Mouse (Mus musculus): ENCODE measurements around the gene Creb5.
A peak's percentile ranks its signal among the peaks of the same experiment; 100 is the strongest.

Creb5 gene

DNA sequence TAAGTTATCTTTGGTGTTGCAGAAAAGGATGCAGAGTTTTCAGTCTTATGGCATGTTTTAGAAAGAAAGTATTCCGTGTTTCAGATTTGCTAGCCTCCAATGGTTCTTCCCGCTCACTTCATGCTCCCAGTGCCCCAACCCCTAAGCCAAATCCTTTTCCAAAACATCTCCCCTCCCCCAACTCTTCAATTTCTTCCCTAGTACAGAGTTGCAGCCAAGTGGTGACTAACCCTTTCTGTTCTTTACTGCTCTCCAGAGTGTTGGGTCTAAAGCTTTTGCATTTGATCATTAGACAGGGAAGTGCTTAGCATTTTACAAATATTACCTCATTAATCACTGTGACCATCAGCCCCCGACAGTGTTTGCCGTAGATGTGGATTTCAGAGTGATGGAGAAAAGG lies 142.8 kb downstream of the Creb5 start:
- DNase-seq (ENCODE audit: low spot score) = no peak

DNA sequence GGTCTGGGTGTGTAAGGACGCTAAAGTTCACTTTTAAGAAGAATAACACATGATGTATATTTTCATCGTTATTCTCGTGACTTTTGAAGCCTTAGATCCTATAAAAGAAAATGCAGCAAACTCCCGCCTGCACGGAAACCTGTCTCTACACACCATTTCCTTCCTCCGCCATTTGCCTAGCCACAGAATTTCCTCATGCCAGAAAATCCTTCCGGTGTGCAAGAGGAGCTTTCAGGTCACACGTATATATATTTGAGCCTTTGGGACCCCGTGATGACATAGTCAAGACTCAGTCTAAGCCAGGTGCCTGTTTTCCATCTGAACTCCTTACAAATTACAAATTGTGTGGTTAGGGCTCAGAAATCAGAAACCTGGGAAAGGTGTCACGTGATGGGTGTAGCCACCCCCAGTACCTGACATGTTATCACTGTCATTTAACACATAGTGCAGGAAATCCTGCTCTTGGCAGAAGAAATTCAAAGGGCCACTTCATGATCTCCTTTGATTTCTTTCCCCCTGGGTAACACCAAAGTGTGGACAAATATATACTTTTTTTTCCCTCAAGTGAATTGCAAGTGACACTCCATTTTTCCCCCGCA lies 158.9 kb downstream of the Creb5 start:
- no peak for DNase-seq (ENCODE audit: low spot score)

DNA sequence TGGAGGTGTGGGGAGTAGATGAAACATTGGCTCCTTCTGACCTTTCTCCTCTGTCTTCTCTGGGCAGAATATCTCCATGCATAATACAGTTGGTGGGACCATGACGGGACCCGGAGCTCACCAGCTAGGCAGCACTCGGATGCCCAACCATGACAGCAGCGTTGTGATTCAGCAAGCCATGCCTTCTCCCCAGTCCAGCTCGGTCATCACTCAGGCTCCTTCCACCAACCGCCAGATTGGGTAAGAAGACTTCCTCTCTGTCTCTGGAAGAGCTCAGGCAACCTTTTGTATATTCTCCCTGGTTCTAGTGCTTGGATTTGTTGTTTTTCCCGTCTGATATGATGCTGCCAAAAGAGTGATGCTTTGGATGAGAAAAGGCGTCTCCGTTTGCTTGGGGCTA lies 160.4 kb downstream of the Creb5 start:
- no peak for DNase-seq (ENCODE audit: low spot score)

GRCm38 (mm10) chr6:53448317-53448870 lies 161.3 kb downstream of the Creb5 start:
- DNase-seq (ENCODE audit: low spot score) = no peak

- DNase-seq (ENCODE audit: low spot score) = no peak
Measured at GRCm38 (mm10) chr6:53449437-53450173, 162.5 kb downstream of the Creb5 start.

- DNase-seq (ENCODE audit: low spot score) = peak; percentile 15
Measured at GRCm38 (mm10) chr6:53450494-53450893, 163.4 kb downstream of the Creb5 start.

GRCm38 (mm10) chr6:53452240-53452639 lies 165.2 kb downstream of the Creb5 start:
- DNase-seq (ENCODE audit: low spot score) = no peak

GRCm38 (mm10) chr6:53455442-53455841 lies 168.4 kb downstream of the Creb5 start:
- no peak for DNase-seq (ENCODE audit: low spot score)

- no peak for DNase-seq (ENCODE audit: low spot score)
Measured at GRCm38 (mm10) chr6:53456111-53456510, 169.0 kb downstream of the Creb5 start.

- no peak for DNase-seq (ENCODE audit: low spot score)
Measured at GRCm38 (mm10) chr6:53459995-53460747, 173.1 kb downstream of the Creb5 start.

GRCm38 (mm10) chr6:53461056-53461455 lies 174.0 kb downstream of the Creb5 start:
- DNase-seq (ENCODE audit: low spot score) = no peak

DNA sequence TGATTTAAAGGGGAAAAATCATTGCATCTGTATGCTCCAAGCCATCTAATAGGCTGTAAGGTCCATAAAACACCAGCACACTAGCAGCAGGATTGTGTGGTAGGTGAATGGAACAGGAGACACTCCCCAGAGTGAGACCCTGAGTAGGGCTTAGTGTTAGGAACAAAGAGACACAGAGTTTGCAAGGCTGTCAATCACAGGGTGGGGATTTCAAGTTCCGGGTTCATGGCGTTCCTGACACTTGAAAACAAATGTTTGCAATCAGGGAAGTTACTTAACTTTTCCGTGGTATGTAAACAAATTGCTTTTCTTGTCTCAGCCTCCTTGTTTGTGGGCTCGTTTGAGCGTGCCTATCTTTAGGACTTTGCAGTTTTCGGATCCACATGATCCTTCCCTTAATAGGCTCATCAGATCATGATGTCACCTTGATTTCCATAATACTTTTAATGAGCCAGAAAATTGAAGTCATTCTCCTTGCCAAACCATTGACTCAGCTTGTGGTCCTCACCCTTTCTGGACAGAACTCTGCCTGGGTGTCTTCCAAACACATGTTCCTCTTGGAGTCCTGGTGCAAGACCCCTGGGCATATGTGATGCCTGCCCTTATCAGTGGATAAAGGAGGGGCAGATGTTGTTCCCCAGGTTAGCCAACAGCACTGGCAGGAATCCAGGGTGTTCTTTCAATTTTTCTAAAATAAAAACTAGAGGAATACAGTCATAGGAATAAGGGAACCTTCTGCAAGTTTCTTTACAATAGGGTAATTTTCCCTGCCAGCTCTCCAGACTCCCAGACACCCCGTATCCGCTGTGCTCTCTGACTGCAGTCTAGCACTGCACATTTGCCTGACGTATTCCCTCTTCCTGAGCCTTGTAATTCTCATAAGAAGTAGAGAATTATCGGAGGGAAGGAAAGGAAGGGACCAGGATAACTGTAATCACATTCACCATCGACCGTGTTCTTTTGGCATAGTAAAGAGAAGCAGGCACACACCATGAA lies 175.0 kb downstream of the Creb5 start:
- DNase-seq (ENCODE audit: low spot score) = no peak

- no peak for DNase-seq (ENCODE audit: low spot score)
Measured at GRCm38 (mm10) chr6:53462802-53463201, 175.7 kb downstream of the Creb5 start.

- DNase-seq (ENCODE audit: low spot score) = no peak
Measured at GRCm38 (mm10) chr6:53463261-53463813, 176.3 kb downstream of the Creb5 start.

DNA sequence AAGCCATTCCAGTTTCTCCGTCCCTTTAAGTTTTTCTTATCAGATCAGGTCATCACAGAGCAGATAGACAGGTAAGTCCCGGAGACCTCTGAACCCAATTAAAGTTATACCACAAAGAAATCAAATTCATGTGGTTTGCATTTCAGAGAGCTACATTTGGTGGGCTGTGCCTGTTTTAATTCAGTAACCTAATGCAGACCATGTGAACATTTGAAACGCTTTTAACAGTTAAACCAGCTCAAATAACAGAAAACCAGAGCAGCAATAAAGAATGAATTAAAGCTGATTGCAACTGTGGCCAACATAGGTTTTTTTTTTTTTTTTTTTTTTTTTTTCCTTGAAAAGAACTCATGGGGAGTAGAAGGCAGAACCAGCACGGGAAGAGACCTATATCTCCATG lies 182.1 kb downstream of the Creb5 start:
- no peak for DNase-seq (ENCODE audit: low spot score)

DNA sequence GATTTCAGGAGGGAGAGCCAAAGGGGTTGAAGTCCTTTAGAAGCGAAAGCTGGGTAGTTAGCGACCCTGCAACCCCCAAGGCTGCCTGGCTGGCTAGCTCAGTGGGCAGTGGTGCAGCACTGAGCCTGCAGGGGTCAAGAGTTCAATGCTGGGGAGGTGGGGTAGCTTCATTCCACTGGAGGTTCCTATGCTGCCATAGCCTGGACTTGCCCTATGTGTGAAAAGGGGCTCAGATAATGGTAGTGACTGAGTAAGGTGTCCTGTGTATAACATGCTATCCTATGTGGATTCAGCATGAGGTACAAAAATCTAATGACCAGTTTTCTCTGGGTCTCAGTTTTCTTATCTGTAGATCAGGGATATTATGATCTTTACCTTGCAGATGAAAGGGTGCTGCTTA lies 182.6 kb downstream of the Creb5 start:
- DNase-seq (ENCODE audit: low spot score) = no peak

GRCm38 (mm10) chr6:53470559-53470958 lies 183.5 kb downstream of the Creb5 start:
- no peak for DNase-seq (ENCODE audit: low spot score)

DNA sequence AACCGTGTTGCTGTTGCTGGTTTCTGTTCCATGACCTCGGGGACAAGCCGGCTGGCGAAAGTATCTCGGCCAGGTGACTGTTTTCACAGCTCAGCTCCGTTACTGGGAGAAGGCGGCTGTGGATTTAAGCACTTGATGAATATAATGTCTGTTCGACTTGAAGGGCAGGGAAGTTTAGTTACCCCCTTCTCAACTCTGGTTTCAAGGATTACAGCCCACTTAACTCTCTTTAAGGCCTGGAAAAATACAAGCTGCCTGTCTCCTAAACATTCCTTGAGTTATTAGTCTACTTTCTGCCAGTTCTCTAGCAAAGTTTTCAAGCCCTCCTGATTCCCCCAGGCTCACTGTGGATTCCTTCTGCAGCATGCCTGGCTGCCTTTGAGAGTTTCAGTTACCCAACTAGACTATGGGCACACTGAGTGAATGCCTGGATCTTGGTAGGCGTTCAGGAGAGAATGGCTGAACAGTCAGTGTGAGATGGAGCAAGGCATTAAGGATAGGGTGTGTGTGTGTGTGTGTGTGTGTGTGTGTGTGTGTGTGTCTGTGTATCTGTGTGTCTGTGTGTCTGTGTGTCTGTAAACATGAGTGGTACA lies 184.0 kb downstream of the Creb5 start:
- no peak for DNase-seq (ENCODE audit: low spot score)

GRCm38 (mm10) chr6:53472751-53473150 lies 185.7 kb downstream of the Creb5 start:
- DNase-seq (ENCODE audit: low spot score) = no peak

- no peak for DNase-seq (ENCODE audit: low spot score)
Measured at GRCm38 (mm10) chr6:53477501-53477900, 190.4 kb downstream of the Creb5 start.

DNA sequence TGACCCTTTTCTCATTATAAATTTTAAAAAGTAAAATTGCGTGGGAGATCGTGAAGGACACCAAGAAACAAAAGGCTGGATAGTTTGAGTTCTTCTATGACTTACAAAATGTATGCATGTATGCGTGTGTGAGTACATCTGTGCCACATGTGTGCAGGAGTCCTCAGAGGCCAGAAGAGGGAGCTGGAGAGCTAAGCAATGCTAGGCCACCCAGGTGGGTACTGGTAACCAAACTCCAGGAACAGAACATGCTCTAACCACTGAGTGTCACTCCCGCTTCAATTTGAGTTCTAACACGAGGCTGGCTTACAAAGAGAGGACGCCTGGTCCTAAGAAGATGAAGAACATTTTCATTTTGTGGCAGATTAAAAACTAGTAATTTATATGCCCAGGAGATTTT lies 203.8 kb downstream of the Creb5 start:
- no peak for DNase-seq (ENCODE audit: low spot score)
